In the genomic region with DNA sequence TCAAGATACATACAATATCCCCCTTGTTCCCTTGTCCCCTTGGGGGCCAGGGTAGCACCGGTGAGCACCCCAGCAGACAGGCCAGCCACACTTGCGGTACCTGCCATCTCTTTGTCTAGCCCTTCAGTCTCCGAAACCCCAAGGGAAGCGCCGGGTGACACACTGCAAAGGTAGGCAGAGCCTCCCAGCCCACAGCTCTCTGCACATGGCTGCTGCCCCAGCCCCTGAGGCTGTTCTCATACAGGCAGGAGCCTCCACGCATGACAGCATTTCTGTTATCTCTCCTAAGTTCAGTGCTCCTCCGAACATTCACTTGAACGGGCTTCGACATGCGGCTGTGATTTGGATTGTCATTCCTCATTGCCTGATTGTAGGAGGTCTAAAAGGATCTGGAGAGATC, we compare ENCODE assay signal across 17 mouse cellular contexts. TPM values are rescaled to one million over a fixed set of nuclear protein-coding genes. Genes with fewer than 3 reads are reported as not detected.
DNase-seq lines count a peak whose midpoint lies in the region; ATAC-seq and TF ChIP-seq lines count a peak whose summit lies in the region.
"Had no signal": no experiment of that assay in that cellular context is flagged by ENCODE, and none has a peak within 500 bp of the region (broad histone marks: within the 10 kb centered on the region; RNA-seq: fewer than 3 reads in every experiment).

No protein-coding gene starts in this region.

- 0 out of 2 replicates have a peak, but pooled peaks cover 4% of the 10 kb centered on the region for H3K36me3 ChIP-seq in embryonic facial prominence, embryonic 14.5 days (ENCODE audit: control insufficient read depth, insufficient read depth, low read length)
- peaks cover 20% of the 10 kb centered on the region; the same call in 1 of the 2 replicates for H3K36me3 ChIP-seq in embryonic facial prominence, embryonic 10.5 days (replicated peaks)
- no peaks in the 10 kb centered on the region for H3K36me3 ChIP-seq in heart, postnatal 0 days (replicated peaks; ENCODE audit: control insufficient read depth, insufficient read depth, low read length)
- H3K36me3 ChIP-seq in lung, embryonic 16.5 days (ENCODE audit: control insufficient read depth, insufficient read depth, low read length), result peaks cover 5% of the 10 kb centered on the region
- no peaks in the 10 kb centered on the region for H3K36me3 ChIP-seq in liver, embryonic 12.5 days

- H3K4me2 ChIP-seq in embryonic facial prominence, embryonic 14.5 days (ENCODE audit: low read depth, low read length), result no peak overlapping the region
- peak overlapping the region; percentile 45 for H3K4me2 ChIP-seq in heart, postnatal 0 days (ENCODE audit: low read depth, low read length)
- peak overlapping the region; percentile 9; the same call in 1 of the 2 replicates for H3K4me2 ChIP-seq in lung, embryonic 16.5 days (ENCODE audit: low read depth, low read length)
- peak overlapping the region; percentile 47 for H3K4me2 ChIP-seq in liver, embryonic 12.5 days
- H3K4me2 ChIP-seq: forebrain, embryonic 13.5 days; neural tube, embryonic 15.5 days had no signal

- H3K4me3 ChIP-seq in embryonic facial prominence, embryonic 14.5 days (ENCODE audit: low read depth, low read length), result no peak overlapping the region
- no peak overlapping the region for H3K4me3 ChIP-seq in embryonic facial prominence, embryonic 10.5 days
- peak overlapping the region; percentile 14 for H3K4me3 ChIP-seq in heart, postnatal 0 days (ENCODE audit: low read depth, low read length)
- no peak overlapping the region for H3K4me3 ChIP-seq in lung, embryonic 16.5 days (ENCODE audit: low read length)
- no peak overlapping the region for H3K4me3 ChIP-seq in lung, adult 2 months (replicated peaks; ENCODE audit: extremely low read depth, low read depth, low read length)
- no peak overlapping the region; the same call in 1 of the 2 replicates for H3K4me3 ChIP-seq in liver, embryonic 12.5 days
- H3K4me3 ChIP-seq: forebrain, embryonic 13.5 days; neural tube, embryonic 15.5 days had no signal

- TF ChIP-seq CTCF in heart, postnatal 0 days (IDR thresholded peaks at IDR 0.05; ENCODE audit: low read depth), result no peak
- TF ChIP-seq CTCF in lung, adult 2 months (IDR thresholded peaks at IDR 0.05; ENCODE audit: insufficient read depth, low read length), result no peak

- TF ChIP-seq EP300 in heart, postnatal 0 days (IDR thresholded peaks at IDR 0.05; ENCODE audit: low read depth), result no peak

- no peak overlapping the region for H3K9ac ChIP-seq in embryonic facial prominence, embryonic 14.5 days (ENCODE audit: low read depth, low read length)
- no peak overlapping the region for H3K9ac ChIP-seq in heart, postnatal 0 days (replicated peaks; ENCODE audit: low read depth, low read length)
- no peak overlapping the region for H3K9ac ChIP-seq in lung, embryonic 16.5 days (ENCODE audit: low read length)
- H3K9ac ChIP-seq in liver, embryonic 12.5 days, result no peak overlapping the region
- H3K9ac ChIP-seq: forebrain, embryonic 13.5 days; liver, embryonic 14.5 days; neural tube, embryonic 15.5 days had no signal

- no peak for ATAC-seq in embryonic facial prominence, embryonic 14.5 days (ENCODE audit: low read depth)
- ATAC-seq in heart, postnatal 0 days (ENCODE audit: insufficient read depth, low read depth), result peak; percentile 12; the same call in 1 of the 2 replicates
- no peak for ATAC-seq in lung, embryonic 16.5 days (ENCODE audit: low read depth)
- 0 out of 2 replicates have a peak, but pooled peaks have one; percentile 30 for ATAC-seq in liver, embryonic 12.5 days
- ATAC-seq: forebrain, embryonic 13.5 days had no signal

- DNase-seq in embryonic facial prominence, embryonic 14.5 days (ENCODE audit: low spot score), result peak; percentile 35
- no peak for DNase-seq in embryonic facial prominence, embryonic 10.5 days (ENCODE audit: low spot score)
- no peak for DNase-seq in heart, postnatal 0 days (ENCODE audit: low spot score)
- no peak for DNase-seq in heart, adult 11 months
- DNase-seq in lung, adult 2 months, result no peak
- no peak for DNase-seq in thymus, postnatal 10 days (ENCODE audit: low spot score in 2 of 2)
- DNase-seq: adrenal gland, postnatal 25 days; cerebellum, adult 8-10 months; layer of hippocampus, postnatal 36 days; spleen, adult 18-20 months; thymus, postnatal 4 days had no signal

- no peak for TF ChIP-seq POLR2A in lung, adult 2 months (IDR thresholded peaks at IDR 0.05; ENCODE audit: borderline replicate concordance, extremely low read depth, low read depth, low read length)

- no peak overlapping the region for H3K27ac ChIP-seq in embryonic facial prominence, embryonic 14.5 days (replicated peaks; ENCODE audit: low read depth, low read length)
- H3K27ac ChIP-seq in embryonic facial prominence, embryonic 10.5 days (replicated peaks), result no peak overlapping the region
- no peak overlapping the region for H3K27ac ChIP-seq in heart, postnatal 0 days (ENCODE audit: low read depth)
- H3K27ac ChIP-seq in lung, embryonic 16.5 days (ENCODE audit: low read length), result no peak overlapping the region
- no peak overlapping the region for H3K27ac ChIP-seq in liver, embryonic 12.5 days
- H3K27ac ChIP-seq: forebrain, embryonic 13.5 days; liver, embryonic 14.5 days; macrophage; neural tube, embryonic 15.5 days had no signal

- H3K9me3 ChIP-seq in embryonic facial prominence, embryonic 14.5 days (ENCODE audit: control insufficient read depth, low read length), result no peaks in the 10 kb centered on the region; the same call in 1 of the 2 replicates
- H3K9me3 ChIP-seq in embryonic facial prominence, embryonic 10.5 days, result no peaks in the 10 kb centered on the region
- H3K9me3 ChIP-seq in heart, postnatal 0 days (replicated peaks; ENCODE audit: control insufficient read depth, low read length), result no peaks in the 10 kb centered on the region
- no peaks in the 10 kb centered on the region for H3K9me3 ChIP-seq in lung, embryonic 16.5 days (ENCODE audit: control insufficient read depth, low read length)
- H3K9me3 ChIP-seq in liver, embryonic 12.5 days (replicated peaks), result no peaks in the 10 kb centered on the region
- H3K9me3 ChIP-seq: forebrain, embryonic 13.5 days; neural tube, embryonic 15.5 days had no signal

- H3K4me1 ChIP-seq in embryonic facial prominence, embryonic 14.5 days (ENCODE audit: control insufficient read depth, insufficient read depth, low read length), result no peaks in the 10 kb centered on the region
- H3K4me1 ChIP-seq in embryonic facial prominence, embryonic 10.5 days, result peaks cover 14% of the 10 kb centered on the region
- H3K4me1 ChIP-seq in heart, postnatal 0 days (ENCODE audit: control insufficient read depth, insufficient read depth), result peaks cover 6% of the 10 kb centered on the region; the same call in 1 of the 2 replicates
- H3K4me1 ChIP-seq in lung, embryonic 16.5 days (replicated peaks; ENCODE audit: control insufficient read depth, insufficient read depth, low read length), result no peaks in the 10 kb centered on the region
- no peaks in the 10 kb centered on the region for H3K4me1 ChIP-seq in lung, adult 2 months (ENCODE audit: control insufficient read depth, insufficient read depth, low read length)
- H3K4me1 ChIP-seq in liver, embryonic 12.5 days, result peaks cover 14% of the 10 kb centered on the region
- H3K4me1 ChIP-seq: forebrain, embryonic 13.5 days; neural tube, embryonic 15.5 days had no signal

- 51% methylated on average over 10 of the region's 10 CpGs for WGBS in embryonic facial prominence, embryonic 14.5 days
- WGBS in embryonic facial prominence, embryonic 10.5 days, result 61% methylated on average over 10 of the region's 10 CpGs
- 29% methylated on average over 10 of the region's 10 CpGs for WGBS in heart, postnatal 0 days
- WGBS in lung, embryonic 16.5 days, result 52% methylated on average over 10 of the region's 10 CpGs
- WGBS in lung, adult 2 months, result 71% methylated on average over 10 of the region's 10 CpGs
- WGBS in liver, embryonic 12.5 days (ENCODE audit: insufficient replicate concordance), result 43% methylated on average over 10 of the region's 10 CpGs

- no peaks in the 10 kb centered on the region for H3K27me3 ChIP-seq in embryonic facial prominence, embryonic 14.5 days (replicated peaks; ENCODE audit: control insufficient read depth, insufficient read depth, low read length)
- H3K27me3 ChIP-seq in embryonic facial prominence, embryonic 10.5 days (replicated peaks; ENCODE audit: low read depth, poor library complexity, severe bottlenecking), result no peaks in the 10 kb centered on the region
- no peaks in the 10 kb centered on the region for H3K27me3 ChIP-seq in heart, postnatal 0 days (ENCODE audit: control insufficient read depth, insufficient read depth, low read length)
- H3K27me3 ChIP-seq in lung, embryonic 16.5 days (ENCODE audit: control insufficient read depth, insufficient read depth, low read depth, low read length), result no peaks in the 10 kb centered on the region
- peaks cover 20% of the 10 kb centered on the region for H3K27me3 ChIP-seq in liver, embryonic 12.5 days (replicated peaks)
- H3K27me3 ChIP-seq: forebrain, embryonic 13.5 days; neural tube, embryonic 15.5 days had no signal

RNA-seq across cellular contexts. Expression of gene Evl, which starts 51.5 kb away (rescaled TPM):
- polyA plus RNA-seq in embryonic facial prominence, embryonic 14.5 days (2014; fragmentation: Nextera tagmentation; extraction: Ambion mirVana), result 62.7 and 66.4 TPM in 2 replicates
- polyA plus RNA-seq in embryonic facial prominence, embryonic 10.5 days (2016; fragmentation: Nextera tagmentation; extraction: Ambion mirVana), result 58.3 and 60.2 TPM in 2 replicates
- total RNA-seq in heart, postnatal 0 days (2014; rRNA removed; ENCODE audit: low replicate concordance), result 39.5 and 54.2 TPM in 2 replicates
- polyA plus RNA-seq in heart, postnatal 0 days (2015; fragmentation: Nextera tagmentation; extraction: Ambion mirVana), result 22.4 and 26.6 TPM in 2 replicates
- 41.6 and 44.6 TPM in 2 replicates for polyA plus RNA-seq in lung, embryonic 16.5 days (2015; fragmentation: Nextera tagmentation; extraction: Ambion mirVana)
- polyA plus RNA-seq in lung, adult 2 months (2012; rRNA removed), result 51.2 and 65.6 TPM in 2 replicates
- 12.9 and 14.7 TPM in 2 replicates for polyA plus RNA-seq in liver, embryonic 12.5 days (2016; fragmentation: Nextera tagmentation; extraction: Ambion mirVana)

Comparison
In these comparisons a context has a peak if more than half of its experiments do, and no peak if none do; other contexts are left out.
1. ATAC-seq: peak in heart, postnatal 0 days (single experiment) and liver, embryonic 12.5 days (single experiment); none in embryonic facial prominence, embryonic 14.5 days (single experiment) and lung, embryonic 16.5 days (single experiment).